Mouse (Mus musculus) inflammation-experienced regulatory T-cells, adult 6 months (primary cell): Measurements from ENCODE around the gene Tshz3. TPM values are rescaled to one million over a fixed set of nuclear protein-coding genes. Genes with fewer than 3 reads are reported as not detected.

Experiments
- ATAC-seq: one replicate; pipeline ENCODE4 v1.8.0; 2017
- polyA plus RNA-seq, 3 experiments: library from polyadenylated mRNA; unstranded; fragments of 100-300 nt; shearing (Covaris generic); gene quantifications; one replicate each; pipeline ENCODE4 v1.2.1; 2017

The Tshz3 gene
- polyA plus RNA-seq, 3 experiments from 2014 or later: 0.14 TPM; not detected in 2

- no peak for ATAC-seq
Observed at GRCm38 (mm10) chr7:36786713-36787421, 88.9 kb downstream of the Tshz3 start.

GRCm38 (mm10) chr7:36796392-36797187 is 98.7 kb downstream of the Tshz3 start:
- no peak for ATAC-seq
